Mouse (Mus musculus) heart, embryonic 13.5 days (tissue): ENCODE data around the gene Nadk2. TPM values are rescaled to one million over a fixed set of nuclear protein-coding genes. Genes with fewer than 3 reads are reported as not detected.

Experiments
- ATAC-seq: fragments of 200-750 bp; cut with Nextera tagmentation; 2 replicates; pipeline ENCODE4 v1.8.0; 2017; ENCODE audit warnings: moderate TSS enrichment; ENCODE audit not compliant: insufficient number of reproducible peaks, low FRiP score, low TSS enrichment; ENCODE audit errors: extremely low read depth
- H3K27ac ChIP-seq: fragments of 300-500 bp; sonication (generic); replicated peaks from 2 replicates; pipeline ENCODE4 v1.5.1; 2015; ENCODE audit warnings: moderate library complexity, mild to moderate bottlenecking, inconsistent platforms
- H3K27me3 ChIP-seq: fragments of 300-500 bp; sonication (generic); replicated peaks from 2 replicates; pipeline ENCODE4 v1.6.1; 2015; ENCODE audit warnings: mild to moderate bottlenecking, inconsistent platforms
- H3K36me3 ChIP-seq: fragments of 300-500 bp; sonication (generic); 2 replicates; pipeline ENCODE4 v1.6.1; 2015; ENCODE audit warnings: mild to moderate bottlenecking, inconsistent platforms
- H3K4me1 ChIP-seq: fragments of 300-500 bp; sonication (generic); 2 replicates; pipeline ENCODE4 v1.6.1; 2015; ENCODE audit warnings: inconsistent platforms
- H3K4me2 ChIP-seq: fragments of 300-500 bp; sonication (generic); 2 replicates; pipeline ENCODE4 v1.6.1; 2015; ENCODE audit warnings: inconsistent platforms, mild to moderate bottlenecking, moderate library complexity
- H3K4me3 ChIP-seq: fragments of 300-500 bp; sonication (generic); 2 replicates; pipeline ENCODE4 v1.5.1; 2015; ENCODE audit warnings: moderate library complexity, mild to moderate bottlenecking, inconsistent platforms
- H3K9ac ChIP-seq: fragments of 300-500 bp; sonication (generic); 2 replicates; pipeline ENCODE4 v1.6.1; 2015; ENCODE audit warnings: inconsistent platforms, mild to moderate bottlenecking, moderate library complexity
- H3K9me3 ChIP-seq: fragments of 300-500 bp; sonication (generic); 2 replicates; pipeline ENCODE4 v1.6.1; 2016; ENCODE audit warnings: inconsistent platforms
- WGBS: fragments of 180-500 bp; shearing (Covaris S2); methylation state at CpG from one replicate; pipeline ENCODE4 v1.1.7; 2015; ENCODE audit warnings: mixed read lengths; 5-methylcytosine and 5-hydroxymethylcytosine counted together
- polyA plus RNA-seq: library from polyadenylated mRNA; unstranded; fragments of >200 nt; fragmentation: Nextera tagmentation; extraction: Ambion mirVana; gene quantifications from 2 replicates; pipeline ENCODE4 v1.2.1, GENCODE M21; 2015

Gene Nadk2
- polyA plus RNA-seq, 1 experiment from 2014 or later: 45.2 TPM

DNA sequence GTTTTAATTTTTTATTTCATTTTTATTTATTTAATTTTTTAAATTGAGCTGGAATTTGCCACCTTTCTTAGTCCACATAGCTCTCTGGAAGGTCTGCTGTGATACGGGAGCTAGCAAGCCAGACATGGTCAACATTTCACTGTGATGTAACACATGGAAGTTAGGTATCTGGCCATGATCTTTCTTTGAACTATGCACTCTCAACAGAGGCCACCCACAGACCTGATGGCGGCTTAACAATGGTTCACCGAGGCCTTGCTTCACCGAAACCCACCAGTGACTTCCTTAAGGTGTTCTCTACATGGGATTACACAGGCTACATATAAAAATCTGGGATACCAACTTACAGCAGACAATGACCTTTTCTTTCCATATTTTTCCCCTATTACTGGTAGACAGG lies 43.1 kb downstream of the Nadk2 start:
- Histone ChIP-seq H3K27me3 (no peaks in the 10 kb centered on the region), H3K4me2 (no peak overlapping the region), H3K4me3 (no peak overlapping the region), H3K36me3 (peaks cover 87% of the 10 kb centered on the region), H3K27ac (no peak overlapping the region), H3K9ac (no peak overlapping the region), H3K9me3 (no peaks in the 10 kb centered on the region), H3K4me1 (peaks cover 7% of the 10 kb centered on the region)
- WGBS: 84% methylated on average over 4 of the region's 4 CpGs
- no peak for ATAC-seq

DNA sequence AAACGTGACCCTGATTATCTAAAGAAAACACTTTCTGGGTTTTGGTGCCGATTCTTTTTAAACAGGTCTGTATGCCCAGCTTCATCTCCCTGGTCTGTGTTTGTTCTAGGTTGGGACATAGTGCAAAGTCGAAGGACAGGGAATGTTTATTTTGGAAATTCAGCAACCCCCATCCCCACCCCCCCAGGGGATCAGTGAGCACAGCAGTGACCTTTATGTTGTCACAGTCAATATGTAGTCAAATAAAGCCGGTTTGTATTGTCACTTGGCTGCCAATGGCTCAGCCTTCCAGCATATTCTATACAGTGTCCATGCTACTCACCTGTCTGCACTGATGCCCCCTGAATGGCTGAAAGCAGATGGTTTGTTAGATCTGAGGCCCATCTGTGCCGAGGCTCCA lies 43.5 kb downstream of the Nadk2 start:
- Histone ChIP-seq H3K36me3 (peaks cover 92% of the 10 kb centered on the region), H3K9ac (no peak overlapping the region), H3K4me1 (peaks cover 7% of the 10 kb centered on the region), H3K4me3 (no peak overlapping the region), H3K27me3 (no peaks in the 10 kb centered on the region), H3K27ac (no peak overlapping the region), H3K4me2 (no peak overlapping the region), H3K9me3 (no peaks in the 10 kb centered on the region)
- no peak for ATAC-seq
- WGBS: 61% methylated on average over 5 of the region's 5 CpGs

DNA sequence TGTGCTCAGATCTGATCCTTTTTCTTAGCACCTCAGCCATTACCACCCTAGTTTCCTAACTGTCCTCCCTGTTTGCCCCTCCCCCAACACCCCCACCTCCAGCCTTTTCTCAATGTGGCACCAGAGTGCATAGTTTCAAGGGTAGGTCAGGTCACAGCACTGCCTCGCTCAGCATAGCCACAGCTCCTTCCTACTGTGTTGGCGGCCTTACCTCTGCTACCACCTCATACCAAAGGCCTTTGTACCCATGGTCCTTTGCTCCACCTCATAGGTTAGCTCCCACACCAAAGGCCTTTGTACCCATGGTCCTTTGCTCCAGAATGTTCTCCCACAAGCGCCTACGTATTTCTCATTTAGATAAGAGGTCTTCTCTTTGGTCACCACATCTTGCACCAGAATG lies 47.8 kb downstream of the Nadk2 start:
- WGBS: 85% methylated on average over 4 of the region's 4 CpGs
- H3K4me3 ChIP-seq: no peak overlapping the region
- peaks cover 99% of the 10 kb centered on the region for H3K36me3 ChIP-seq
- H3K4me2 ChIP-seq: no peak overlapping the region
- no peak overlapping the region for H3K27ac ChIP-seq
- no peak for ATAC-seq
- no peak overlapping the region for H3K9ac ChIP-seq
- H3K4me1 ChIP-seq: no peaks in the 10 kb centered on the region; the same call in 1 of the 2 replicates
- H3K9me3 ChIP-seq: no peaks in the 10 kb centered on the region
- H3K27me3 ChIP-seq: no peaks in the 10 kb centered on the region

DNA sequence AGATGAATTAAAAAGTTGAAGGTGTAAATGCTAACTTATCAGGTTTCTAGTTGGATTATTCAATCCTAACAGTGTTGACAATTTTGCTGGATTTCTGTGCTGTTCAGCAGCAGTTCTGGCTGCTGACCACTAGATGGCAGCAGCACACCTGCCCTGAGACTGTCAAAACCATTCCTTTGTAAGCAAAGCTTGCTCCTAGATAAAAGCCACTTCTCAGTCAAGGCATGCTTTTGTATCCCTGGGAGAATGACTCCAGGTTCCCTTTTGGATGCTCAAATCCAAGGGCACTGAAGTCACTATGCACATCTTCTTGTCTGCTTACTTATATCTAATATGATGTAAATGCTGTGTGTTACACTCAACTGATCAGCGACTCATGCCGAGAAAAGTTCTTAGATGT lies 49.0 kb downstream of the Nadk2 start:
- Histone ChIP-seq H3K4me3 (no peak overlapping the region), H3K9ac (no peak overlapping the region), H3K4me2 (no peak overlapping the region), H3K27ac (no peak overlapping the region), H3K9me3 (no peaks in the 10 kb centered on the region), H3K4me1 (no peaks in the 10 kb centered on the region), H3K36me3 (peaks cover 99% of the 10 kb centered on the region), H3K27me3 (no peaks in the 10 kb centered on the region)
- 91% methylated on average over 2 of the region's 2 CpGs for WGBS
- no peak for ATAC-seq

DNA sequence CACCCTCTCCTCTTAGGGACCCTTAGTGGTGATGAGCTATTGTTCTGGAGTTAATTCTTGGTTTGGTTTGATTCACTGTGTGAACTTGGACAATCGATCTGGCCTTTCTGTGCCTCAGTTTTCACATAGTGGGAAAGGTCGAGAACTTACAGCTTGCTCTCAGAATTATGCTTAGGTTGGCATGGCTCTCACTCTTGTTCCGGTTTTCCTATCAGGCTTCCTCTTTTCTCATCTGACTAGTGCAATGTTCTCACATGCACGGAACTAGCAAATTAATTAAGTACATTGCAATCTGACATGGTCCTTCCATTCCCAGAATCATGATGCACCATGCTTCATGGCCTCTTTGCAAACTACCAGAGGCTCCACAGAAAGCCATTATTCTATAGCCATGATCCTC lies 51.9 kb downstream of the Nadk2 start:
- WGBS: 84% methylated on average over 4 of the region's 4 CpGs
- H3K36me3 ChIP-seq: peaks cover 92% of the 10 kb centered on the region

DNA sequence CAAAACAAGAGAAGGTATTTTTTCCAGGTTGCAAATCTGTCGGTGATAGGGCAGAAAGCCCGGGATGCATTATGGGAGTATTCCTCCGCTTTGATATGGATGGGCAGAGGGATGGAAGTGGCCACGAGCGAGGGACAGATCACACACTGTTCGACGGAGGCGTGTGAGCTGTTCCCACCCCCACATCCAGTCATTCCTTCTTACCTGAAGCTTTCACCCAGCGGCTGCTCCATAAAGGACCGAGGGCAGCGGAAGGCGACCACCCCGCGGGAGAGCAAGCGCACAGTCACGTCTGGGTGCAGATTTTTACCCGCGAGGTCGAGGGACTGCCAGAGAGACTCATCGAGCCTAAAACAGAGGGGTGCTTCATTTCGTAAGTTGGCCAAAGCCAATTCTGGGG lies 53.8 kb downstream of the Nadk2 start:
- H3K4me1 ChIP-seq: no peaks in the 10 kb centered on the region
- H3K9ac ChIP-seq: no peak overlapping the region
- 90% methylated on average over 21 of the region's 21 CpGs for WGBS
- no peak overlapping the region for H3K4me2 ChIP-seq
- no peaks in the 10 kb centered on the region for H3K27me3 ChIP-seq
- peaks cover 89% of the 10 kb centered on the region for H3K36me3 ChIP-seq
- no peak overlapping the region for H3K4me3 ChIP-seq
- ATAC-seq: no peak
- no peak overlapping the region for H3K27ac ChIP-seq
- no peaks in the 10 kb centered on the region for H3K9me3 ChIP-seq

More for the DNA sequence above, 51.9 kb downstream of the Nadk2 start:
- Histone ChIP-seq H3K4me2 (no peak overlapping the region), H3K9me3 (no peaks in the 10 kb centered on the region), H3K27me3 (no peaks in the 10 kb centered on the region), H3K9ac (no peak overlapping the region), H3K27ac (no peak overlapping the region), H3K4me3 (no peak overlapping the region), H3K4me1 (no peaks in the 10 kb centered on the region)
- no peak for ATAC-seq

DNA sequence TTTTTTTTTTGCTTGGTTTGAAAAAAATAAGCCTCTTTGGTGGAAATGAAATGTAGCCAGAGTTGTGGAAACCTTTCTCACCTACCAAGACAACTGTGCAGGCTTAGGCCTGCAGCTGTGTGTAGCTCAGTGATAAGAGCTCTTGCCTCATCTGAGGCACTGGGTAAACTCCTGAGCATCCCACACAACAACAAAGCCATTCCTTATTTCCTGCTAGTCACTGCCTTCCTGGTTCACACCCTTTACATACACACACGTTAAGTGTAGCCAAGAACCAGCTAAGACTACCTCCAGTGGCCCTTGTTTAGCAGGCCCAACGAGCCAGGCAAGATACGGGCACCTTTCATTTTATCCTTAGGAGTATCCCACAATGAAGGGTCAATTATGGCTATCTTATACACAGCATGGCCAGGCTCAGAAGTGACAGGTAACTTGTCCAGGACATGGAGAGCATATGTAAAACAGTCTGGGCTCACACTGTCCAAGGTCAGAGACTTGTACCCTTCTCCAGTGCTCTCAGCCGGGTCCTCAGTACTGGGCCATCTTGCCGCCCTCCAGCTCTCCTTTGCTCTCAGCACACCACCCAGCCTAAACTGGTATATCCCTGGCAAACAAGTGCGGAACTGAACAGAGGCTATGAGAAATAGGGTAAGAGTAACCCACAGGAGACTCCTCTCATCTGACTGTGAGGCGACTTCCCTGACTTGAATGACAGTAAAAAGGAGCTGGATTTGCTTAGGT lies 56.2 kb downstream of the Nadk2 start:
- Histone ChIP-seq H3K4me2 (no peak overlapping the region), H3K27ac (no peak overlapping the region), H3K9me3 (no peaks in the 10 kb centered on the region), H3K4me3 (no peak overlapping the region), H3K9ac (no peak overlapping the region), H3K27me3 (no peaks in the 10 kb centered on the region), H3K4me1 (no peaks in the 10 kb centered on the region), H3K36me3 (peaks cover 86% of the 10 kb centered on the region)
- ATAC-seq: no peak
- WGBS: 79% methylated on average over 7 of the region's 7 CpGs

DNA sequence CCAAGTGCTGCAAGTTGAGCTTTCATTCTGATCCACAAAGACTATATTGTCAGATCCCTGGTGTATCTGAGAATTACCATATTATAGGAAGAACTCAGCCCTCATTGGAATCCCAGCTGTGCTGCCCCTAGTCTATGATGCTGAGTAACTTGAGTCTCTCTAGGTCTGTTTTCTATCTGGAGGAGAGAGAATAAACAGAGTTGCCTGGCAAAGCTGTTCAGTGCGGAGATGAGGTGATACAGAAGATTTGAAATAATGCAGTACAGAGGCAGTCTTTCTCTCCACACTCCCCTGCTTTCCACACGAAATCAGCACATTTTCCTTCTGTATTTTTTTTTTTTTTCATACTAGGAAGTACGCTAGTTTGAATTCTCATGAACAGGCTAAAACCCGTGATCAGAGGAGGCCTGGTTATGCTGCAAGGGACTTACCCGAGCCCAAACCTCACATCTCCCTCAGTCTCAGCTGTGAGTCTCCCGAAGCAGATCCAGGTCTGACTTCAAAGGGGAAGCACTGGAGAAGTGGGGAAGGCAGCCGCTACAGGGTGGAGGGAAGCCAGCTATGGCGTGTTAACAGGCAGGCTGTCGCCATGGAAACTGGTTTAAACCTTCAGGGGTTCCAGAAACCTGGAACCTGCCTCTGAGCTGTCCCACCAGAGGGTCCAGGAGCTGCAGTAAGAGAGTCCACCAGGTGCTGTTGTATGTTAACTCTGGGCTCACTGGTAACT lies 59.9 kb downstream of the Nadk2 start:
- Histone ChIP-seq H3K4me3 (no peak overlapping the region), H3K36me3 (peaks cover 85% of the 10 kb centered on the region), H3K4me2 (no peak overlapping the region), H3K9me3 (no peaks in the 10 kb centered on the region), H3K27me3 (no peaks in the 10 kb centered on the region), H3K9ac (no peak overlapping the region), H3K4me1 (peaks cover 22% of the 10 kb centered on the region), H3K27ac (no peak overlapping the region)
- ATAC-seq: no peak
- WGBS: 68% methylated on average over 9 of the region's 9 CpGs

DNA sequence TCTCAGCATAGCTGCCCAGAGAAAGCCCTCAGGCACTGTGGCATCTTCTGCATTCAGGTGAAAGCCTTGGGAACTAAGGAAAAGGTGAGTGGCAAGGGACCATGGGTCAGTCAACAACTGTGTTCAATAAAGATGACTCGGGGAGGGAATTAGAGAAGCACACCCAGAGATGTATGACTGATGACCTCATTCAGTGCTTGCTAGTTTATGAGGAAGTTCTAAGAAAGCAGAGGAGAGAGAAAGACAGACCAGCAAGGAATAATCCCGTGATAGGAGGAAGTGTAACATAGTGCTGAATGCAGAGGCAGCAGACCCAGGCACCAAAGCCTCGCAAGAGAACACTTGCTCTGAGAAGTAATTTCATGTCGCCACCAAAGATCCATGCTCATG lies 60.4 kb downstream of the Nadk2 start:
- no peak for ATAC-seq
- Histone ChIP-seq H3K36me3 (peaks cover 85% of the 10 kb centered on the region), H3K4me3 (no peak overlapping the region), H3K27ac (no peak overlapping the region), H3K27me3 (no peaks in the 10 kb centered on the region), H3K4me1 (peaks cover 22% of the 10 kb centered on the region), H3K4me2 (no peak overlapping the region), H3K9me3 (no peaks in the 10 kb centered on the region), H3K9ac (no peak overlapping the region)
- WGBS: 85% methylated on average over 4 of the region's 4 CpGs

DNA sequence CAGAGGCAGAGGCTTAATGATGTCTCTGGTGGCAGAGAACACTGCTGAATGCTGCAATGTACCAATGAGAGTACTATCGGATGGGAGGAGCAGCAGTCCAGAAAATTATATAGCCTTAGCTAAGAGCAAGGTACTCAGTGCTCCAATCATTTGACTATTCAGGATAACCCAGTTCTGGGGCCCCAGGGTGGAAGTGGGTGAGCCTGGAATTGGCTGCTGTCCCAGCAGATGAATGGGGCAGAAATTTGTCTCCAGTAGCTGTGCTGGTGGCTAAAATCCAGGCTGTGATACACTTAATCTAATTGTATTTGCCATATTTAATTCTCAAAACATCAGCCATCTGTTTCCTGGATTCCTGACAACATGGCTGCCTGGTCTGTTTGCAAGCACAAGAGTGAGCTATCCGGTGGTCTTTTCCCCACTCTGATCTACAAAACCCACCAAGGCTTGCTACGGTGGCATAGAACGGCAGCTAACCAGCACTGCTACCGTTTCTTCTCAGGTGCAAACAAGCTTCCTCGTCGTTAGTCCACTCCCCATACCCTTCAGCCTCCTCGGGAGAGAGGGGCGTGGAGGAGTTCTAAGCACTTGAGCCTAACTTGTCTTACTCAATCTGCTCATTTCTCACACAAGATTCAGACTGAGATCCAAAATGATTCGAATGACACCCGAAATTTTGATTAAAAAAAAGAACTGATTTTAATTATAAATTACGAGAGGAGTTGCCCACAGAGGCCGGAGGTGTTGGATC lies 61.8 kb downstream of the Nadk2 start:
- ATAC-seq: no peak
- WGBS: 83% methylated on average over 13 of the region's 13 CpGs
- peaks cover 87% of the 10 kb centered on the region for H3K36me3 ChIP-seq

DNA sequence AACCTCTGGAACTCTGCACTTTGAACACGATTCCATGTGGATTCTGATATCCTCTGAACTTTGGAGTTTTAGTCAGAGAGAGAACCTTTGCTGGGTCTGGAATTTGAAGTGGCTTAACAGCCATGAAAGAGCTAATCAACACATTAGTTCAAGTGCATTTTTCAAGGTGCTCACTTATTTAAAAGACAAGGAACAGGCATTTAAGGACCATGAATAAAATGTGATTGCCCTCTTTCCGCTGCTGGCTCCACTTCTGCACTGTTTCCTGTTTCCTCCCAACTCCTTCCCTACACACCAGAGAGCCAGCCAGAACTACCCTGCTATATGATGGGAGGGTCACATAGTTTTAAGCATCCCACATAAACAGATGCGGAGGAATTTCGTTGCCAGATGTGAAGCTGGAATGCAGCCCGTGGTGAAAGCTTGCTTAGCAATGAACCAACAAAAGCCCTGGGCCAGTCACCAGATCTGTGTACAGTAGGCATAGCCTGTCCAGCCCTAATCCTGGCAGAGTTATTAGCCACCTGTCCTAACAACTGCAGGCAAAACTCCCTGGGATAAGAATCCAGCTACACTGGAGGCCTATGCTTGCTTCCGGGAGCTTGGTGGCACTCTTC lies 63.9 kb downstream of the Nadk2 start:
- ATAC-seq: no peak
- Histone ChIP-seq H3K27me3 (no peaks in the 10 kb centered on the region), H3K9me3 (no peaks in the 10 kb centered on the region), H3K4me2 (no peak overlapping the region), H3K27ac (no peak overlapping the region; the same call in 1 of the 2 replicates), H3K36me3 (peaks cover 76% of the 10 kb centered on the region), H3K4me1 (peaks cover 44% of the 10 kb centered on the region), H3K9ac (peak overlapping the region; percentile 28; the same call in 1 of the 2 replicates), H3K4me3 (no peak overlapping the region)
- WGBS: 60% methylated on average over 6 of the region's 6 CpGs

More for the DNA sequence above, 61.8 kb downstream of the Nadk2 start:
- Histone ChIP-seq H3K4me1 (peaks cover 27% of the 10 kb centered on the region), H3K27ac (0 out of 2 replicates have a peak overlapping the region, but pooled peaks have one; percentile 5), H3K27me3 (no peaks in the 10 kb centered on the region), H3K4me2 (no peak overlapping the region), H3K9ac (no peak overlapping the region), H3K9me3 (no peaks in the 10 kb centered on the region), H3K4me3 (no peak overlapping the region)
